Mouse (Mus musculus) heart, embryonic 14.5 days (tissue): ENCODE results near the gene Cfdp1. TPM values are rescaled to one million over a fixed set of nuclear protein-coding genes. Genes with fewer than 3 reads are reported as not detected.

ENCODE experiments used
- ATAC-seq: fragments of 200-750 bp; cut with Nextera tagmentation; 2 replicates; pipeline ENCODE4 v1.8.0; 2017; ENCODE audit warnings: low read depth, moderate TSS enrichment; ENCODE audit not compliant: insufficient number of reproducible peaks, insufficient read depth, low FRiP score
- H3K27ac ChIP-seq, 2 experiments: fragments of 200-500 bp in 1 of 2; fragments of 300-500 bp in 1 of 2; sonication (generic) in 1 of 2; replicated peaks in 1 of 2; 2 replicates each; pipeline ENCODE4 v1.5.1; 2012 to 2014; ENCODE audit warnings: low read depth in 2 of 2, low read length in 2 of 2, control low read depth in 1 of 2, mild to moderate bottlenecking in 1 of 2, mixed read lengths in 1 of 2; ENCODE audit not compliant: control insufficient read depth in 1 of 2, insufficient read depth in 1 of 2
- H3K27me3 ChIP-seq: fragments of 300-500 bp; sonication (generic); 2 replicates; pipeline ENCODE4 v1.6.1; 2014; ENCODE audit warnings: mild to moderate bottlenecking, low read length, control low read depth; ENCODE audit not compliant: control insufficient read depth, insufficient read depth
- H3K36me3 ChIP-seq: fragments of 300-500 bp; sonication (generic); 2 replicates; pipeline ENCODE4 v1.6.1; 2014; ENCODE audit warnings: mild to moderate bottlenecking, control low read depth, low read length, mixed read lengths; ENCODE audit not compliant: control insufficient read depth, insufficient read depth
- H3K4me1 ChIP-seq, 2 experiments: fragments of 200-500 bp in 1 of 2; fragments of 300-500 bp in 1 of 2; sonication (generic) in 1 of 2; 2 replicates each; pipeline ENCODE4 v1.6.1; 2012 to 2014; ENCODE audit warnings: low read length in 2 of 2, control low read depth in 1 of 2, mixed read lengths in 1 of 2; ENCODE audit not compliant: control insufficient read depth in 2 of 2, insufficient read depth in 2 of 2
- H3K4me2 ChIP-seq: fragments of 300-500 bp; sonication (generic); 2 replicates; pipeline ENCODE4 v1.6.1; 2014; ENCODE audit warnings: mild to moderate bottlenecking, low read length
- H3K4me3 ChIP-seq, 2 experiments: fragments of 200-500 bp in 1 of 2; fragments of 300-500 bp in 1 of 2; sonication (generic) in 1 of 2; 2 replicates each; pipeline ENCODE4 v1.5.1; 2012 to 2014; ENCODE audit warnings: low read length in 2 of 2, mild to moderate bottlenecking in 2 of 2, control low read depth in 1 of 2, low read depth in 1 of 2, moderate library complexity in 1 of 2; ENCODE audit not compliant: control insufficient read depth in 1 of 2, insufficient read depth in 1 of 2
- H3K9ac ChIP-seq: fragments of 300-500 bp; sonication (generic); 2 replicates; pipeline ENCODE4 v1.6.1; 2014; ENCODE audit warnings: mild to moderate bottlenecking, low read length
- H3K9me3 ChIP-seq: fragments of 300-500 bp; sonication (generic); 2 replicates; pipeline ENCODE4 v1.6.1; 2016; ENCODE audit warnings: low read length, control low read depth; ENCODE audit not compliant: control insufficient read depth
- WGBS: fragments of 180-500 bp; shearing (Covaris S2); extraction: QIAGEN DNeasy Blood & Tissue Kit; methylation state at CpG from one replicate; pipeline ENCODE4 v1.1.7; 2014; 5-methylcytosine and 5-hydroxymethylcytosine counted together
- polyA plus RNA-seq: library from polyadenylated mRNA; unstranded; fragments of >200 nt; fragmentation: Nextera tagmentation; extraction: Ambion mirVana; gene quantifications from 2 replicates; pipeline ENCODE4 v1.2.1, GENCODE M21; 2014

The Cfdp1 gene
- polyA plus RNA-seq, 1 experiment from 2014 or later: 110 TPM

DNA sequence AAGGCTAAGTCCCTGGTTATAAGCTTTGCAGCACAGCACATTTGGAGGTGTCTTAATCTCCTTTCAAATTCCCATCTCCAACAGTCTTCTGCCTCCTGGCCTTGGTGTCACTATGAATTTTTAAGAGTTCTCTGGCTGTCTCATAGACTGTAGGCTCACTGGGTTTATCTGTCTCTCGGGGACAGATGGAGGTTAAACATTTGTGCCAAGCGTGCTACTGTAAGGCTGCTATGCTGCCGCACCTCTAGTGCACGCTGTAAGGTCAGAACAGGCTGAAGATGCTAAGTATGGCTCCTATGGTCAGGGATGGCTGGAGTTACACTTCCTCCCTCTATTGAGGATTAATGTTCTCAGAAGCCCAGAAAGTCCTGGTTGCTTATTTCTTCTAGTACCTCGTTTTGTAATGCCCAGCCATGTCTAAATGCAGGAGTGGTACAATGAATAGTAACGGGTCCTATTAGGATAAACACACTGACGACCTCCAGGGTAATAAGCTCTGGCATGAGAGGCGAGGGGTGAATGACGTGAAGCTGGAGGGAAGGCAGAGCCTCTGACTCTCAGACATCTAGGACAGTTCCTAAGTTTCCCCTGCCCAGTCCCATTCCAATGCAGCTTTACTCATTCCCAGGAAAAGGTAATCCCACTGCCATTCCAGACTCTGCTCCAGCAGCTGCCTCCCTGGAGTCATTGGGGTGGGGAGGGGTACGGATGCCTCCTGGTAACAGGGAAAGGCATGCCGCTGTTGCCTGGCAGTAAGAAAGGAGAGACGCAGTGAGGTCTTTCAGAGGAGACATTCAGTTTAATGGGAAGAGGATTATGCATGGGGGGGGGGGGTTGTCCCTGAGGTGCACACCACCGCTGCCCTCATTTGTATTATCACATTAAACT is 67.1 kb downstream of the Cfdp1 start:
- Histone ChIP-seq H3K27me3 (no peaks in the 10 kb centered on the region), H3K9me3 (no peaks in the 10 kb centered on the region), H3K36me3 (no peaks in the 10 kb centered on the region), H3K27ac (peak overlapping the region; percentile 47 to 68), H3K4me1 (peaks cover 25 to 55% of the 10 kb centered on the region in 2 experiments), H3K4me2 (peak overlapping the region; percentile 36), H3K4me3 (no peak overlapping the region), H3K9ac (peak overlapping the region; percentile 28)
- 38% methylated on average over 13 of the region's 13 CpGs for WGBS
- peak; percentile 59; the same call in 1 of the 2 replicates for ATAC-seq

DNA sequence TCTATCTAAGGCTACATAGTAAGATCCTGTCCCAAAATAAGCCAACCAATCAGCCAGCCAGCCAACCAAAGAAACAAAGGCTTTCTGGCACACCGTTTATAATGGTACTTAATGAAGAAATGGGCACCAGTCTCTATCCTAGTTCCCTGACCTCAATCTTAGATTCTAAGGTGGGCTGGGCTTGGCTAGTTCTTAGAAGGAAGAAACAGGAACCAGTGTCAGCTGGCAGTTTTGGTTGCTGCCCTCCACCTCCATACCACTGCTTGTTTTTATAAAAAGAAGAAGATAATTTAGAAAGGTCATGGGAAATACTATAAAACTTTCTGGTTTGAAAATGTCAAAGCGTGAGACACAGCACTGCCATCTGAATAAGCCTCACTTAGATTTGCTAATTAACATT is 68.0 kb downstream of the Cfdp1 start:
- Histone ChIP-seq H3K4me3 (no peak overlapping the region), H3K9me3 (no peaks in the 10 kb centered on the region), H3K4me1 (peaks cover 25 to 55% of the 10 kb centered on the region in 2 experiments), H3K4me2 (no peak overlapping the region), H3K9ac (no peak overlapping the region), H3K27ac (peak overlapping the region in 1 of 2 experiments; percentile 51; a peak in 2 of 4 replicates), H3K36me3 (no peaks in the 10 kb centered on the region), H3K27me3 (no peaks in the 10 kb centered on the region)
- no peak for ATAC-seq
- 91% methylated on average over 2 of the region's 2 CpGs for WGBS

- Histone ChIP-seq H3K27me3 (no peaks in the 10 kb centered on the region), H3K4me2 (no peak overlapping the region), H3K4me1 (peaks cover 29 to 60% of the 10 kb centered on the region in 2 experiments), H3K9me3 (no peaks in the 10 kb centered on the region), H3K4me3 (no peak overlapping the region), H3K27ac (no peak overlapping the region), H3K9ac (no peak overlapping the region), H3K36me3 (peaks cover 6% of the 10 kb centered on the region)
- no peak for ATAC-seq
- 67% methylated on average over 9 of the region's 9 CpGs for WGBS
These were observed 71.3 kb downstream of the Cfdp1 start for GRCm38 (mm10) chr8:111782671-111783394.

DNA sequence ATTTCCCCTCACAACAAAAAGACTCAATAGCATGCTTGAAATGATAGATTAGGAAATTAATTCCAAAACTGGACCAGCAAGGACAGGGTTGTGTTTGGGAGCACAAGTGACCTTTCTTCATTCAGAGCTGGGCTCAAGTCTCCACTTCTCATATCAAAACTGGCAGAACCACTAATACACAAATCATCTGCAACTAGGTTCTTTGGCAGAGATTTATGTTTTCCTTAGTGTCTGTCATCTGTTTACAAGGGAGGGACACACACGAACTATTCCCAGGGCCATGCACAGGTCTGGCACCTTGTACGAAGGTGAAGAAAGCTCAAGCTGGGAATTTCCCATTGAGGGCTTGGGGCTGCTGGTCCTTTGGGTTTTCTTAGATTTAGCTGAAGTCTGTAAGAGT is 71.9 kb downstream of the Cfdp1 start:
- 81% methylated on average over 2 of the region's 2 CpGs for WGBS
- Histone ChIP-seq H3K4me1 (peaks cover 22 to 53% of the 10 kb centered on the region in 2 experiments), H3K36me3 (peaks cover 10% of the 10 kb centered on the region), H3K9ac (no peak overlapping the region), H3K9me3 (no peaks in the 10 kb centered on the region), H3K4me3 (no peak overlapping the region), H3K4me2 (no peak overlapping the region), H3K27me3 (no peaks in the 10 kb centered on the region), H3K27ac (no peak overlapping the region)
- ATAC-seq: no peak

- Histone ChIP-seq H3K27me3 (no peaks in the 10 kb centered on the region), H3K4me2 (no peak overlapping the region), H3K9ac (no peak overlapping the region), H3K4me3 (no peak overlapping the region), H3K27ac (no peak overlapping the region), H3K9me3 (no peaks in the 10 kb centered on the region), H3K36me3 (peaks cover 15% of the 10 kb centered on the region), H3K4me1 (peaks cover 16 to 40% of the 10 kb centered on the region in 2 experiments)
- ATAC-seq: no peak
- WGBS: 85% methylated on average over 10 of the region's 10 CpGs
These were observed 73.2 kb downstream of the Cfdp1 start for GRCm38 (mm10) chr8:111780697-111781424.

DNA sequence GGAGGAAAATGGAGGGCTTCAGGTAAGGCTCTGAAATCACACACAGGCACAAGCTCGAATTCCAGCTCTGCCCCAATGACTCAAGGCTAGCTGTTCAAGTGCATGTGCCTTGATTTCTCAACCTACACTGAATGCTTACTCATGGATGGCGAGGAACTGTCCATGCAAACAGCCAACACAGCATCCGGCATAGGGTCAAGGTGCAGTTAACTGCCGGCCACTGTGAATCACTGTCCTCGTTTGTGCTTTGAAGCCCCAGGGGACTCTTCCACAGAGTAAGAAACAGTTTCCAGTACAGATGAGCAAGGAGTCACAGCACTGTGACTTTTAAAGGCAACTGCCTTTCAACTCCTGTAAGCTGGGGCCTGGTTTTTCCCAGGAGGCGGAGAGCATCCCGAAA is 74.4 kb downstream of the Cfdp1 start:
- Histone ChIP-seq H3K9ac (no peak overlapping the region), H3K27ac (0 out of 4 replicates have a peak overlapping the region, but pooled peaks of 1 of the 2 experiments have one; percentile 2), H3K27me3 (no peaks in the 10 kb centered on the region), H3K9me3 (no peaks in the 10 kb centered on the region), H3K4me3 (no peak overlapping the region), H3K4me2 (no peak overlapping the region), H3K36me3 (peaks cover 18% of the 10 kb centered on the region), H3K4me1 (peaks cover 17 to 41% of the 10 kb centered on the region in 2 experiments)
- ATAC-seq: no peak
- 61% methylated on average over 7 of the region's 7 CpGs for WGBS

DNA sequence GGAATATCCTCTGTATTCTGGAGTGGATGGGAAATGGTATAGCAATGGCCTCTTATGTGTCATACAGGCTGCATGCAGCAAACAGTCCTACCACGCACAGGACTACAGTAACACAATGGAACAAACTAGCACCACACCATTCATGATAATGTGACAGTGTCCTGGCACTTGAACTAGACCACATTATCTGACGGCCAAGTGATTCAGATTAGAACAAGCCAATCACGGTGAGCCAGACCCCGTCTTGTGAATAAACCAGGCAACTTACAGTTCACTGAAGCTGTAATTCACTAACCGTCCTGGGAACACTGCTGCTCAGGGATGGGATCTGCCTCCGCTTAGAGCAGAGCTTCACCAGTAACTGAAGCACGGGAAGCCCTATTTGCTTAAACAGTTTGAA is 75.3 kb downstream of the Cfdp1 start:
- Histone ChIP-seq H3K4me1 (peaks cover 21 to 49% of the 10 kb centered on the region in 2 experiments), H3K27me3 (no peaks in the 10 kb centered on the region), H3K9me3 (no peaks in the 10 kb centered on the region), H3K27ac (no peak overlapping the region), H3K9ac (no peak overlapping the region), H3K36me3 (peaks cover 20% of the 10 kb centered on the region), H3K4me3 (no peak overlapping the region), H3K4me2 (no peak overlapping the region)
- WGBS: 20% methylated on average over 7 of the region's 7 CpGs
- ATAC-seq: peak; percentile 37; the same call in 1 of the 2 replicates
